Mouse (Mus musculus): ENCODE results near the gene Tmem95. TPM values are rescaled to one million over a fixed set of nuclear protein-coding genes. Genes with fewer than 3 reads are reported as not detected.
"Not testable (repeated sequence)": the region's sequence is repeated elsewhere in the genome, so short reads cannot be mapped to it uniquely, and the experiment has no call there.

Gene Tmem95
- polyA plus RNA-seq, 1 experiment from 2014 or later: not detected

DNA sequence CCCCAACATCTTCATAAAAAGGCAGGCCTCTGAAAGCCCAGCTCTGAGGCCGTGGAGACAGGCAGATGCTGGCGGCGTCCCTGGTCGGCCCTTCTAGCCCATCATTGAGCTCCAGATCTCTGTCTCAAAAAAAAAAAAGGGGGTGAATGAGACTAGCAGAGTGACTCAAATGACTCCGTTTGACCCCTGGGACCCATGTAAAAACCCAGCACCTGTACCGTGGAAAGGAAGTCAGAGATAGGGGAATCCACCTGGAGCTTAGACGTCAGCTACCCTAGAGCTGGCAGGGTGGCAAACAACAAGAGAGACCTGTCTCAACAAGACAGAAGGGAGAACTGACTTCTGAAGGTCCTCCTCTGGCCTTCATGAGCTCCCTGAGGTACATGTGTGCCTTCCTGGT is 6.0 kb downstream of the Tmem95 start:
- no peaks in the 10 kb centered on the region for H3K9me3 ChIP-seq (ENCODE audit: low read length)
- H3K27ac ChIP-seq (ENCODE audit: low read length): no peak overlapping the region
- no peak for ATAC-seq (ENCODE audit: low FRiP score, low TSS enrichment)
- no peaks in the 10 kb centered on the region for H3K27me3 ChIP-seq (ENCODE audit: insufficient read depth, low read length)
- no peak overlapping the region for H3K9ac ChIP-seq (replicated peaks; ENCODE audit: low read length)
- H3K4me2 ChIP-seq (replicated peaks; ENCODE audit: low read depth, low read length): no peak overlapping the region
- no peak overlapping the region for H3K4me3 ChIP-seq (ENCODE audit: low read length)
- H3K4me1 ChIP-seq (ENCODE audit: insufficient read depth, low read length): peaks cover 12% of the 10 kb centered on the region; the same call in 1 of the 2 replicates
- H3K36me3 ChIP-seq (ENCODE audit: insufficient read depth, low read length): no peaks in the 10 kb centered on the region
- 90% methylated on average over 7 of the region's 7 CpGs for WGBS

GRCm38 (mm10) chr11:69870289-69871069 is 7.3 kb downstream of the Tmem95 start:
- Histone ChIP-seq H3K27me3 (ENCODE audit: insufficient read depth, low read length) (no peaks in the 10 kb centered on the region), H3K9me3 (ENCODE audit: low read length) (no peaks in the 10 kb centered on the region), H3K4me1 (ENCODE audit: insufficient read depth, low read length) (no peaks in the 10 kb centered on the region), H3K36me3 (ENCODE audit: insufficient read depth, low read length) (no peaks in the 10 kb centered on the region), H3K4me2 (replicated peaks; ENCODE audit: low read depth, low read length) (no peak overlapping the region), H3K27ac (ENCODE audit: low read length) (no peak overlapping the region), H3K9ac (replicated peaks; ENCODE audit: low read length) (no peak overlapping the region), H3K4me3 (ENCODE audit: low read length) (no peak overlapping the region)
- 91% methylated on average over 2 of the region's 2 CpGs for WGBS
- ATAC-seq (ENCODE audit: low FRiP score, low TSS enrichment): no peak

- Histone ChIP-seq H3K4me2 (replicated peaks; ENCODE audit: low read depth, low read length) (no peak overlapping the region), H3K9me3 (ENCODE audit: low read length) (no peaks in the 10 kb centered on the region), H3K4me1 (ENCODE audit: insufficient read depth, low read length) (no peaks in the 10 kb centered on the region), H3K27ac (ENCODE audit: low read length) (no peak overlapping the region), H3K27me3 (ENCODE audit: insufficient read depth, low read length) (no peaks in the 10 kb centered on the region), H3K4me3 (ENCODE audit: low read length) (no peak overlapping the region), H3K9ac (replicated peaks; ENCODE audit: low read length) (no peak overlapping the region), H3K36me3 (ENCODE audit: insufficient read depth, low read length) (no peaks in the 10 kb centered on the region)
- WGBS: 76% methylated on average over 9 of the region's 9 CpGs
- no peak for ATAC-seq (ENCODE audit: low FRiP score, low TSS enrichment)
Measured at GRCm38 (mm10) chr11:69867335-69867734, 10.5 kb downstream of the Tmem95 start.

GRCm38 (mm10) chr11:69865561-69865960 is 12.3 kb downstream of the Tmem95 start:
- H3K4me3 ChIP-seq (ENCODE audit: low read length): no peak overlapping the region
- H3K27ac ChIP-seq (ENCODE audit: low read length): no peak overlapping the region
- no peak for ATAC-seq (ENCODE audit: low FRiP score, low TSS enrichment)
- WGBS: 81% methylated on average over 9 of the region's 9 CpGs
- H3K9ac ChIP-seq (replicated peaks; ENCODE audit: low read length): no peak overlapping the region
- no peaks in the 10 kb centered on the region for H3K9me3 ChIP-seq (ENCODE audit: low read length)
- no peaks in the 10 kb centered on the region for H3K36me3 ChIP-seq (ENCODE audit: insufficient read depth, low read length)
- no peaks in the 10 kb centered on the region for H3K27me3 ChIP-seq (ENCODE audit: insufficient read depth, low read length)
- no peaks in the 10 kb centered on the region for H3K4me1 ChIP-seq (ENCODE audit: insufficient read depth, low read length)
- no peak overlapping the region for H3K4me2 ChIP-seq (replicated peaks; ENCODE audit: low read depth, low read length)

DNA sequence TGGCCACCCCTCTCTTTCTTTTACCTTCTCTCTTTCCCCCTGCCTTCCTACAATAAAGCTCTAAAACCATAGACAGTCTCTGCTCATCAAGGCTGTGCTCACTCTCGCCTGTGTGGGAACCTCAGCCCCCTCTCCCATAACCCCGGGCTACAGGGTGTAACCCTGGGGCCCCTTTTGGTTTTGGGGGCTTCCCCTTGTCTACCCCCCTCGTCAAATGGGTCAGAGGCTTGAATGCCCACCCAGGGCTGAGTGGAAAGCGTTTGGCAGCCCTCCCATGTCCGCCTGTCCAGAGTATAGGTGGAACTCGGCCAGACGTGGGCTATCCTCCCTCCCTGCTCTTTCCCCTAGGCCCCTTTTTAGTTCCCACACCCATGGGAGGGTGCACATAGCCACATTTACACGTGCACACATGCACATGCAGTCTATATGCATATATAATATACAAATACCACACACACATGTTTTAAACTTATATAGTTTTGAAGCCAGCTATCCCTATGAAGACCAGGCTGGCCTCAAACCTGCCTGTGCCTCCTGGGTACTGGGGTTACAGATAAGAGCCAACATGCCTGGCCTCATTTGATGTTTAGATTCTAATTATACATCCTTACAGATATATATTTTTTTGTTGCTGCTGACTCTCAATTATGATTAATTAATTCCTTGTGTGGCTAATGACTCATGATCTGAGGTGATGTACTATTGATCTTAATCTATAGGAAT is 13.5 kb downstream of the Tmem95 start:
- no peak overlapping the region for H3K4me2 ChIP-seq (replicated peaks; ENCODE audit: low read depth, low read length)
- H3K9ac ChIP-seq (replicated peaks; ENCODE audit: low read length): no peak overlapping the region
- no peaks in the 10 kb centered on the region for H3K4me1 ChIP-seq (ENCODE audit: insufficient read depth, low read length)
- WGBS: 31% methylated on average over 8 of the region's 8 CpGs
- H3K9me3 ChIP-seq (ENCODE audit: low read length): no peaks in the 10 kb centered on the region
- ATAC-seq (ENCODE audit: low FRiP score, low TSS enrichment): no peak
- H3K4me3 ChIP-seq (ENCODE audit: low read length): no peak overlapping the region
- no peaks in the 10 kb centered on the region for H3K36me3 ChIP-seq (ENCODE audit: insufficient read depth, low read length)
- H3K27me3 ChIP-seq (ENCODE audit: insufficient read depth, low read length): no peaks in the 10 kb centered on the region
- H3K27ac ChIP-seq (ENCODE audit: low read length): no peak overlapping the region

DNA sequence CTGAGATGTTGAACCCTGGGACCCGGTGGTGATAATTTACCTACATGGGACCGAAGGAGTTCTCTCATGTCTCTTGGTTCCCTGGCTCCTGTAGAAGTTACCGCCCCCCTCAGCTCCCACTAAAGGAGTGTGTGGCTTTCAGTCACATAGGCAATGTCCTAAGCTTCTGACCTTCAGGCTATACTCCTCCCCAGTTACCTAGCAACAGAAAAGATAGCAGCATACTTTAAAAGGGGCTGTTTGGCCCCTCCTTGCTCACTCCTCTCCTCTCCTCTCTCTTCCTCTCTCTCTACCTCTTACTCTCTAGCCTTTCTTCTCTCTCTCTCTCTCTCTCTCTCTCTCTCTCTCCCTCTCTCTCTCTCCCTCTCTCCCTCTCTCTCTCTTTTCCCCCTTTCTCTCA is 14.1 kb downstream of the Tmem95 start:
- ATAC-seq (ENCODE audit: low FRiP score, low TSS enrichment); H3K4me3 ChIP-seq (ENCODE audit: low read length); H3K27me3 ChIP-seq (ENCODE audit: insufficient read depth, low read length); H3K9ac ChIP-seq (replicated peaks; ENCODE audit: low read length); H3K4me2 ChIP-seq (replicated peaks; ENCODE audit: low read depth, low read length); H3K27ac ChIP-seq (ENCODE audit: low read length); H3K36me3 ChIP-seq (ENCODE audit: insufficient read depth, low read length); H3K9me3 ChIP-seq (ENCODE audit: low read length); H3K4me1 ChIP-seq (ENCODE audit: insufficient read depth, low read length): not testable (repeated sequence)
- WGBS: 39% methylated on average over 3 of the region's 3 CpGs

GRCm38 (mm10) chr11:69858113-69858998 is 19.5 kb downstream of the Tmem95 start, which contains the start of gene Tnk1:
Gene Tnk1, minus strand, starts transcription at chr11:69858730.
- Histone ChIP-seq H3K27me3 (ENCODE audit: insufficient read depth, low read length) (peaks cover 15% of the 10 kb centered on the region), H3K27ac (ENCODE audit: low read length) (peak within 1 kb of the TSS; percentile 58; the same call in 1 of the 2 replicates), H3K36me3 (ENCODE audit: insufficient read depth, low read length) (no peaks in the 10 kb centered on the region), H3K4me1 (ENCODE audit: insufficient read depth, low read length) (peaks cover 4% of the 10 kb centered on the region; the same call in 1 of the 2 replicates), H3K4me3 (ENCODE audit: low read length) (peak within 1 kb of the TSS; percentile 45), H3K9ac (replicated peaks; ENCODE audit: low read length) (peak within 1 kb of the TSS; percentile 68), H3K4me2 (replicated peaks; ENCODE audit: low read depth, low read length) (peak within 1 kb of the TSS; percentile 52), H3K9me3 (ENCODE audit: low read length) (no peaks in the 10 kb centered on the region)
- WGBS: 18% methylated on average over 30 of the region's 30 CpGs
- ATAC-seq (ENCODE audit: low FRiP score, low TSS enrichment): peak; percentile 59; the same call in 1 of the 2 replicates

GRCm38 (mm10) chr11:69855347-69855746 is 22.5 kb downstream of the Tmem95 start:
- Histone ChIP-seq H3K9me3 (ENCODE audit: low read length) (no peaks in the 10 kb centered on the region), H3K9ac (replicated peaks; ENCODE audit: low read length) (no peak overlapping the region), H3K36me3 (ENCODE audit: insufficient read depth, low read length) (peaks cover 20% of the 10 kb centered on the region), H3K4me3 (ENCODE audit: low read length) (no peak overlapping the region), H3K27ac (ENCODE audit: low read length) (no peak overlapping the region), H3K4me2 (replicated peaks; ENCODE audit: low read depth, low read length) (peak overlapping the region; percentile 29; the same call in 1 of the 2 replicates), H3K27me3 (ENCODE audit: insufficient read depth, low read length) (peaks cover 15% of the 10 kb centered on the region), H3K4me1 (ENCODE audit: insufficient read depth, low read length) (peaks cover 4% of the 10 kb centered on the region; the same call in 1 of the 2 replicates)
- ATAC-seq (ENCODE audit: low FRiP score, low TSS enrichment): peak; percentile 41; the same call in 1 of the 2 replicates
- 23% methylated on average over 16 of the region's 16 CpGs for WGBS

- Histone ChIP-seq H3K4me3 (ENCODE audit: low read length) (no peak overlapping the region), H3K27me3 (ENCODE audit: insufficient read depth, low read length) (peaks cover 15% of the 10 kb centered on the region), H3K4me2 (replicated peaks; ENCODE audit: low read depth, low read length) (no peak overlapping the region), H3K9ac (replicated peaks; ENCODE audit: low read length) (no peak overlapping the region), H3K27ac (ENCODE audit: low read length) (no peak overlapping the region), H3K4me1 (ENCODE audit: insufficient read depth, low read length) (peaks cover 4% of the 10 kb centered on the region; the same call in 1 of the 2 replicates), H3K9me3 (ENCODE audit: low read length) (no peaks in the 10 kb centered on the region), H3K36me3 (ENCODE audit: insufficient read depth, low read length) (peaks cover 26% of the 10 kb centered on the region)
- 80% methylated on average over 10 of the region's 10 CpGs for WGBS
- ATAC-seq (ENCODE audit: low FRiP score, low TSS enrichment): no peak
Measured at GRCm38 (mm10) chr11:69854680-69855079, 23.1 kb downstream of the Tmem95 start.
